Mouse (Mus musculus): ENCODE data around the gene Tbc1d4. TPM values are rescaled to one million over a fixed set of nuclear protein-coding genes. Genes with fewer than 3 reads are reported as not detected.

Tbc1d4 gene
- polyA plus RNA-seq (2014; fragmentation: Illumina TruSeq; extraction: RNeasy Lipid Tissue Mini Kit (QIAGEN cat#74804); ENCODE audit: insufficient read depth, low read depth, low replicate concordance) = 7.5 TPM

GRCm38 (mm10) chr14:101608519-101609368 lies at the start of gene Tbc1d4:
Tbc1d4 (minus strand) TSS chr14:101609191.

DNA sequence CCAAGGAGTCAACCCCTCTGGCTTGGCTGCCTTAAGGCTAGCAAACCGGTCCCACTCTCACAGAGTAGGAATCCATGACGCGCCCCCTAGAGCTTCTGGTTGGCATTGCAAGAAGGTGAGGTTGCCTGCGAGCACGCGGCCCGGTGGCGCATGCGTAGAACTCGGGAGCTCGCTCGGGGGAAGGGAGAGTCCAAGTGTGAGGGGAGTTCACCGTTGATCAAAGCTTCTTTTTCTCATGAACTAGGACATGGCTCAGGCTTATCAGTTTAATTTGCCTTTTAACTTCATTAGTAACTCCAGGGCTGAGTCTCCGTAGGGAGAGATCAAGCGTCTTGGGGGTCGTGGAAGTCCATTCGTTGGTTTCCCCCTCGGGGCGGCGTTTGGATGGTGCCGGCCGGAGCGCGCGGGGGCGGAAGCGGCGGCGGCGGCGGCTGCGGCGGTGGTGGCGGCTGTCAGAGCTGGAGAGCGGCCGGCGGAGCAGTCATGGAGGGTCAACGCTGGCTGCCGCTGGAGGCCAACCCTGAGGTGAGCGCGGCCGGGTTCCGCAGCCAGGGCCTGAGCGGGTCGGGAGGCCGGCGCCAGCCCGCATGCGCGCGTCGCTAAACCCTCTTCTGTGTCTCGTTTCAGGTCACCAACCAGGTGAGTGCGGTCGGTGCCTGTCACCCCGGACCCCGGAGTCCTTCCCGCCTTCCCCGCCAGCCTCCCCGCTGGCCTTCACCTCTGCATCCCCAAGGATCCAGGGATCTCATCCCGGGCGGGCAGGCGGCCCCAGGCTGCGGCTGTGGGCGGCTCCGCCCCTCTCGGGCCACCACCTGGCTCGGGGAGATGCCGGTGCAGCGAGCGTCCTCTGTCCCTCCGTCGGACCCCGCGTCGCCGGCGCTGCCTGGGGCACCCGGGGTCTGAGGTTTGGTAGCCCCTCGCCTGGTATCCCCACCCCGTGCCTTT lies 44.9 kb upstream of the Tbc1d4 start, which contains the start of gene Uchl3:
Gene Uchl3 (plus strand): TSS at position 387 of the 945 bp plus-strand sequence.

GRCm38 (mm10) chr14:101640153-101640843 lies 31.3 kb upstream of the Tbc1d4 start, which contains the start of gene Commd6:
Commd6 (minus strand) TSS chr14:101640686.

Other genes with a start within 250 kb of the Tbc1d4 start
- 64.2 TPM for gene Commd6, start 31.5 kb upstream of the Tbc1d4 start, polyA plus RNA-seq (2014; fragmentation: Illumina TruSeq; extraction: RNeasy Lipid Tissue Mini Kit (QIAGEN cat#74804); ENCODE audit: insufficient read depth, low read depth, low replicate concordance)
- gene Uchl3, start 44.8 kb upstream of the Tbc1d4 start, polyA plus RNA-seq (2014; fragmentation: Illumina TruSeq; extraction: RNeasy Lipid Tissue Mini Kit (QIAGEN cat#74804); ENCODE audit: insufficient read depth, low read depth, low replicate concordance) = 28.3 TPM
- 1.4 TPM for gene Gm9922, start 120.6 kb upstream of the Tbc1d4 start, polyA plus RNA-seq (2014; fragmentation: Illumina TruSeq; extraction: RNeasy Lipid Tissue Mini Kit (QIAGEN cat#74804); ENCODE audit: insufficient read depth, low read depth, low replicate concordance)
- gene Lmo7, start 120.8 kb upstream of the Tbc1d4 start, polyA plus RNA-seq (2014; fragmentation: Illumina TruSeq; extraction: RNeasy Lipid Tissue Mini Kit (QIAGEN cat#74804); ENCODE audit: insufficient read depth, low read depth, low replicate concordance) = 78.6 TPM

All from lung, adult 10 weeks (tissue).